Comparison of ENCODE assay signal across 1 mouse cellular context in the genomic region with DNA sequence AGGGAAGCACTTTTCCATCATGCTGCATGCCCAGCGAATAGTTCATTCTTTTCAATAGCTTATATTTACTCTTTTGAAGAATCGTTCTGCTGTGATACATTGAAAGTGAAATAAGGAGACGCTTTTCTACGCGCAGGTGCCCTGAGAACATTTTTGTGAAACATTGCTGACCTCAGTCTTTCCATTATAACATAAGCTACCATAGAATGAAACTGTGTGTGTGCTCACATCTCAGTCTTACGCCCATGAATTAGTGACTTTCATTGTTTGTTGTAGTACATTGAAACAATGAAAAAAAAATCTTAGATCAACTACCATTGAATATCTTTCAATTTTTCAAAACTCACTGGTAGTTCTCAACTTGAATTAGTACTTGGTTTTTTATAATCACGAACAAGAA.
TF ChIP-seq lines count a peak whose summit lies in the region.

No protein-coding gene starts in this region.

TF ChIP-seq in CH12.LX, 34 proteins besides CTCF, POLR2A, EP300 and RAD21 (continued from another document):
- TF ChIP-seq UBTF (IDR thresholded peaks at IDR 0.05; ENCODE audit: low read depth, low read length), result no peak
- TF ChIP-seq JUN (IDR thresholded peaks at IDR 0.05; ENCODE audit: insufficient read depth, low read depth, low read length), result peak; percentile 85
- TF ChIP-seq JUND (conservative IDR thresholded peaks at IDR 0.05; ENCODE audit: low read depth, low read length), result peak; percentile 83
- 0 out of 2 replicates have a peak, but pooled peaks have one; percentile 43 for TF ChIP-seq TCF12 (IDR thresholded peaks at IDR 0.05; ENCODE audit: low read depth, low read length)
- TF ChIP-seq CHD1 (IDR thresholded peaks at IDR 0.05; ENCODE audit: low read depth, low read length), result no peak
- no peak for TF ChIP-seq ZC3H11A (IDR thresholded peaks at IDR 0.05; ENCODE audit: low read depth, low read length)
- TF ChIP-seq MAFK (IDR thresholded peaks at IDR 0.05; ENCODE audit: insufficient replicate concordance, low read length), result peak; percentile 66; the same call in 1 of the 2 replicates
- TF ChIP-seq BHLHE40 (IDR thresholded peaks at IDR 0.05; ENCODE audit: low read depth, low read length), result no peak; the same call in 1 of the 2 replicates
- TF ChIP-seq ZMIZ1 (IDR thresholded peaks at IDR 0.05; ENCODE audit: low read depth, low read length), result no peak
- no peak for TF ChIP-seq USF1 (IDR thresholded peaks at IDR 0.05; ENCODE audit: low read depth, low read length)
- peak; percentile 41; the same call in 1 of the 2 replicates for TF ChIP-seq NRF1 (IDR thresholded peaks at IDR 0.05; ENCODE audit: low read depth, low read length)
- no peak for TF ChIP-seq PAX5 (IDR thresholded peaks at IDR 0.05; ENCODE audit: low read length)
- TF ChIP-seq TBP (conservative IDR thresholded peaks at IDR 0.05; ENCODE audit: low read depth, low read length), result no peak
- TF ChIP-seq SMC3 (IDR thresholded peaks at IDR 0.05; ENCODE audit: low read depth, low read length), result no peak
- no peak for TF ChIP-seq MEF2A (IDR thresholded peaks at IDR 0.05; ENCODE audit: borderline replicate concordance, low read depth, low read length)
- no peak for TF ChIP-seq MXI1 (IDR thresholded peaks at IDR 0.05; ENCODE audit: low read depth, low read length)
- TF ChIP-seq MAX (IDR thresholded peaks at IDR 0.05; ENCODE audit: low read length), result no peak
- TF ChIP-seq IRF4 (IDR thresholded peaks at IDR 0.05; ENCODE audit: low read depth, low read length), result peak; percentile 16; the same call in 1 of the 2 replicates
- TF ChIP-seq NELFE (IDR thresholded peaks at IDR 0.05; ENCODE audit: low read depth, low read length), result no peak
- TF ChIP-seq SIN3A (IDR thresholded peaks at IDR 0.05; ENCODE audit: low read length), result no peak
